Mouse (Mus musculus) heart, postnatal 0 days (tissue): Measurements from ENCODE around the gene Rgsl1.

Experiments used
- CTCF ChIP-seq: IDR thresholded peaks from 2 replicates; pipeline ENCODE4 v1.5.1; 2016; ENCODE audit warnings: antibody characterized with exemption, control low read depth, low read depth
- EP300 ChIP-seq: IDR thresholded peaks from 2 replicates; pipeline ENCODE4 v1.6.1; 2016; ENCODE audit warnings: antibody characterized with exemption, low read depth

DNA sequence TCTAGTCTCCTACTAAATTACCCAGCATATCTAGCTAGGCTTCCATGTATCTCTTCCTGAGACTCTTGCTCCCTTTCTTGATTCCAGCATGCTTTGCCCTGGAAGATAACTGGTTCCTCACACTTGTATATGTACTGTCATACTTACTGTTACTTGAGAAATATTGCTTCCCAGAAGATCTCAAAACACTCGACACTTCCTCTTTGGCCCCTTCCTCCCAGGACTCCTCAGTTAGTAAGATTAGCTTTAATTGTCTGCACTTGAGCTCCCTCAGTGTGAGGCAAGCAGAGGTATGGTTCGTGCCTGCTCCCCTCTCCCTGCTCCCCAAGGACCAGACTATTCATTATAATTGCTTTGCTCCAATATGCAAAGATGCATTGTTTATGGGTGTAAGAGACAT, 53.2 kb downstream of the Rgsl1 start:
- TF ChIP-seq CTCF = no peak
- TF ChIP-seq EP300 = no peak
